Mouse (Mus musculus) urinary bladder, postnatal 4 days (tissue): ENCODE measurements around the gene Lsm6.
A peak's percentile ranks its signal among the peaks of the same experiment; 100 is the strongest.
"Not testable (repeated sequence)": the region's sequence is repeated elsewhere in the genome, so short reads cannot be mapped to it uniquely, and the experiment has no call there.

Experiments
- DNase-seq, 2 experiments: peaks; one replicate each; pipeline ENCODE4 v3.0.0; 2021 to 2022; ENCODE audit warnings: low spot score in 2 of 2

Gene Lsm6

DNA sequence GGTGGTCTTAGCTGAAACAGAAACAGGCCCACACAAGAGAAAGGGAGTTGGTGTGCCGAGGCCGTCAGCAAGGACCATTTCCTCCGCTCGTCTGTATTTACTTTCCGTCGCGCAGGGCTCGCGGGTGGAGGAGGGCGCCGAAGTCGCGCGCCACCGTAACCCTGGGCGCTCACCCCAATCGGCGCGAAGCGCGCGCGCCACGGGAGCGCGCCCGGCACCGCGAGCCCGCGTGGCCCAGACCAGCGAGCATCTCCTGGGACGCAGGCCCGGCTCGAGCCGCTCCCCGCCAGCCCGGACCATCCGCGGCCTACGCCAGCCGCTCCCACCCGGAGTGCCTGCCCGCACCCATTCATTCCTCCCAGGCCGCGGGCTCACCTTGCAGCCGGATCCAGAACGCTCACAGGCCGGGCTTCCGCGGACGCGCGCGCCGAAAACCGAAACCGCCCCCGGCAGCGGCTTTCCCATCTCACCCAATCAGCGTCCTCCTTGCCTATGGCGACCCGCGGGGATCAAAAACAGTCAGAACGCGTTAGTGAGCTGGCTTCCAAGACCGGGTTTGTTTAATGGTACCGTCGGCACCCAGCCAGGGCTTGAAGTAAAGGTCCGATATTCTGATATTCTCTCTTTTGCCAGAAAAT lies at the start of gene Lsm6:
Lsm6 (minus strand) TSS at position 468 of the 638 bp plus-strand sequence.
- DNase-seq = peak; percentile 96 to 99

DNA sequence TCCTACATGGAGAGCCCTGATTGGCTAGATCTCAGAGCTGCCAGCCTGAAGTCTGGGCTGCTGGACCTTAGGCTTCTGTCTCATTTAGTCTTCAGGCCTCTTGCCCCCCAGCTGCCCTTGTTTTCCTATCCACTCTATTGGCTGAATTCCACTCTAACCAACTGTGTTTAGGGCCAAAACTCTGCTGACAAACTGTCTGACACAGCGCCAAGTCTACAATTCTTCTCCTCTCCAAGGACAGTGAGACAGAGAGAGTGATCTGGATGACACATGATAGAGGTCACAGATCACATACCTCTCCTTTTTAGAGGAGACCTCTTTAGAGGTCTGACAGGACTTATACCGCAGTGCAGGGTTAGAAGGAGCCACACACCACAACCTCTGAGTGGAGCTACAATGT lies 46.1 kb upstream of the Lsm6 start:
- no peak for DNase-seq

DNA sequence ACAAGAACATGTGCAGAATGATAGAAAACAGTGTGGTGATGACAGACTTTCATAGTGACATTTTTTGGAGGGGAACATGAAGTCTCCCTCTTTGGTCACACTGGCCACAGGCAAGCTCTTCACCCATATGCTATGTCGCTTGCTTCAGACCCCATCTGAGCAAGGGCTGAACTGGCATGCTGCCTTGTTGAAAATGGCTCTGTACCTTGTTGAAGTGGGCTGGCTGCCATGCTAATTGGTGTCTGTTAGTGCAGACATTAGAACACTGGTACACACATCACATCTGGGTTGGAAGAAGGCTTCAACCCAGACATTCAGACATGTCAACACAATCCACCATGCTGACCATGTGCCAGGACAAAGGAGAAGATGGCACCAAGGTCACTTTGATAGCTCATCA lies 42.1 kb upstream of the Lsm6 start:
- no peak for DNase-seq

DNA sequence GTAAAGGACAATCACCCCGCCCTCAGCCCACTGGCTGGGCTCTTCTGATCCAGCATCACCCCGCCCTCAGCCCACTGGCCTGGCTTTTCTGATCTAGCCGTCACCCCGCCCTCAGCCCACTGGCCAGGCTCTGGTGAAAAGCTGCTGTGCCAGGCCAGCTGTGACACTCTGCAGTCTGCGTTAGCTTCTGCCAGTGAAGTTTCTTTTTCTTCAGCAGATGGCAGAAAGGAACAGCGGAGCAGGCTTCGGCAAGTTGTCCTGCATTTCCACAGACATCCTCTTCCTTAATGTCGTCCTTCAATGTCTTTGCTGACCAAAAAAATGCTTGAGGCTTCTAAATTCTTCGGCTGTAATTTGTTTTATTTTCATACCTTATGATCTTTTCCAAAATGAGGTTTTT lies 41.1 kb upstream of the Lsm6 start:
- DNase-seq = no peak

DNA sequence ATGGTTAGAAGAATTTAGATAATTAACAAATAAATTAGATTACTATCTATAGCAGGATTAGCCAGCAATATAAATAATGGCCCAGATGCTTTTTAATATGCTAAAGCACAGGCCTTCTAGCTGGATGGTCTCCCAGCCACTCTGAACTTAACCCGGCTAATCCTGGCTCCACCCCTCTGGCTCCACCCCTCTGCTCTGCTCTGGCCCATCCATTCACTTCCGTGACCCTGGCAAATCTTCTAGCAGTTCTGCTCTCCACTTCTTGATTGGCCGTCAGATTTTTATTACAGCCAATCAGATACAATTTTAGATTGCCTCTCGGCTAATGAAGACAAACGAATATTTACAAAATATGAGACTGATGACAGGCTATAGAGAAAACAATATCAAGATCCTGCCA lies 39.8 kb upstream of the Lsm6 start:
- no peak for DNase-seq

DNA sequence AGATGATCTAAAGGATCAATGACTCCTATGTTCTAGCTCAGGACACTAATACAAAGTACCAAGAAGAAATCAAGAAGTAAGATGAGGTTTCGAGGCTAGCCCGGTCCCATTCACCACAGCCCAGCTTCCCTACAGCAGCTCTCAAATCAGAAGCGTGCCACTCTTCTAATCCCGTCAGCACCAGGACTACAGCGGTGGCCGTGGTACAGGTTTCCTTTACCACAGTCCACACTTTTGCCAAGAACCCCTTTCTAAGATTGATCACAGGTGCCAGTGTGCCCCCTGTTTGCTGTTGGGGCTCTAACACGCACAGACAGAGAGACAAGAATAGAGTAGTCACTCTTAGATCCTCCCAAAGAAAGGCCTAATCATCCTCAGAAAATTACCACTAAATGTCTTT lies 36.5 kb upstream of the Lsm6 start:
- DNase-seq = no peak

DNA sequence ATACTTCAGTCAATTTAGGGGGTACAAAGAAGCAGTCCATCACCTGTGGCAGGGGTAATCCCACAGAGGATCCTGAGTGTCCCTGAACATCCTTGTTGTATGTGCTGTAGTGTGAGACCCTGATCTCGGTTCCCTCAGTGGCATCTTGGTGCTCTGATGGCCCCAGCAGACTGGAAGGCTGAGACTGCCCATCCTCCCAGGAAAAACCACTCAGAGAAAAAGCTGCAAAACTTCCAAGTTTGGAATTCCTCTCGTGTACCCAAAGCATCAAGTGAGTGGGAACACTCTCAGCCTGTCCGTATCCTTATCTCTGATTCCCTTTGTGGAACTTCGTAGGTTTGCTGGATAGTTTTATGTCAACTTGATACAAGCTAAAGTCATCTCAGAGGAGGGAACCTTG lies 31.3 kb upstream of the Lsm6 start:
- DNase-seq = no peak

DNA sequence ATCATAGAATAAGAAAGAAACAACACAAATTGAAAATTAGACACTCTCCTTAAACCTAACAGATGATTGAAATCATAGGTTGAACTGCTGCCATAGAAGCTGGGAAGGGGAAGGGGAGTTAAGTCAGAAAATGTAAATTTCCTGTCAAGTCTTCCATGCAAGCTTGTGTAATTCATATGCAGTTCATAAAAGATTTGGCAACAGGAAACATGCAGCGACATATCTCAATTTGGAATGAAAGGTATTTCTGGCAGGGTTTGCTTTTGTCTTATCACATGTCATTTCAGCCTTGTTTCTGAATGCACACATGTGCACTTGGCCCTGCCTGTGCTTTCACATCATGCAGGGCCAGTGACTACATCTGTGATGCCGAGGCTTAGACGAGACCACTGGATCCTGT lies 26.3 kb upstream of the Lsm6 start:
- DNase-seq = no peak

DNA sequence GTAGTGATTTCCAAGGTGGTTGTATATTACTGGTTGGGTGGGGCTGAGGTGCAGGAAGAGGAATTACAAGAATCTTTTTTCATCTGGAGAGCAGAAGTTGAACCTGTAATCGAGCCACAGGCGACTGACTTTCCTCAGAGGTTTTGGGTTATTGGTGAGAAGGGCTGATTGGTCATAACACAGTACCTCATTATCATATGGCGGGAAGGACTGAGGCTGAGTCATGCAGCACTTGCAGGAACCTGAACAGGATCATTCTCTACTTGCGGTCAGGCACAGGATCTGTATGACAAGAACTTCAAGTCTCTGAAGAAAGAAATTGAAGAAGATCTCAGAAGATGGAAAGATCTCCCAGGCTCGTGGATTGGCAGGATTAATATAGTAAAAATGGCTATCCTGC lies 23.6 kb upstream of the Lsm6 start:
- no peak for DNase-seq

DNA sequence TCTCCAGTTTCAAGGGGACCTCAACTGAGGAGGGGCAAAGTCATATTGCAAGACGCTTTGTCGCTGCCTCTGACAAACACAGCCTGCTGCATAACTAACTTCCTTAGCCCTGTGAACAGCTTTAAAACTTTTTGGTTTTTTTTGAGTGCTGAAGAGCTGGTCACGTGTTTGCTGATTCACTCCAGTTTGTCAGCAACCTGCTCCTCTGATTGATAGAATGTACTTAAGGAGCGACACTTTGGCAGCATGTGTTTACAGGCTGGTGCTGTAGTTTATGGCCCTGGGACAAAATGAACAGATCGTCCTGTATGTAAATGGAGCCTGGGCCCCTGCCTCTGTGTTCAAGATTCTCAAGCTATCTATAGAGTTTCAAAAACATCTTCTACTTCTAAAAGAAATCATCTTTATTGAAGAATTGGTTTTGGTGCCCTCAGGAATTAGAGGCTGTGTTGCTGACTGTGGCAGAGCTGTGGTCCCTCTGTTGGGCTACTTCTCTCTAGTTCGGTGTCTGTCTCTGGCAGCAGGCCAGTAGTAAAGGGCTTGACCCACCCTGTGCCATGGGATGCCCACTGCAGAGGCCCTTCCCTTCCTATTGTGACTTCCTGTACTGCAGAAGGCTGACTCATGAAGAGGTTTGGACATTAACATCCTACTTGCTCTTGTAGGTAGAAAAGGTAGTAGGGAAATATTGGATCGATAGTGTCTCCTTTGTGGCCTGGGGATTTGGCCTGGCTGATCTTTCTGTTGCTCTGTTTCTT lies 17.9 kb upstream of the Lsm6 start:
- no peak for DNase-seq

DNA sequence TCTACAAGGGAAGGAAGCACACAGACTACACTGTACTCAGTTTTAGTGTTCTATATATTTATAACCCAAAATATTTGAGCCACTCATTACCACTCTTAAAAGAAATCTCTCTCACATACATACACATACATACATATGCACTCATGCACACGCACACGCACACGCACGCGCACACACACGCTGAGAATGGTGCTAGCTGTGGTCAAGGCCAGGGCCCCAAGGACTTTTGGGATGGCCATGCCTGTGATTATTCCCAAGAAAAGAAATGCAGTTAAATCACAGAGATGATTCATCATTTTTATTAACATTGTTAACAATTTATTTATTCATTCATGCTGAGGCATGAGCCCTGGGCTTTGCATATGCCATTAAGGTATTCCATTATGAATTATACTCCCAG lies 15.2 kb upstream of the Lsm6 start:
- DNase-seq = no peak

DNA sequence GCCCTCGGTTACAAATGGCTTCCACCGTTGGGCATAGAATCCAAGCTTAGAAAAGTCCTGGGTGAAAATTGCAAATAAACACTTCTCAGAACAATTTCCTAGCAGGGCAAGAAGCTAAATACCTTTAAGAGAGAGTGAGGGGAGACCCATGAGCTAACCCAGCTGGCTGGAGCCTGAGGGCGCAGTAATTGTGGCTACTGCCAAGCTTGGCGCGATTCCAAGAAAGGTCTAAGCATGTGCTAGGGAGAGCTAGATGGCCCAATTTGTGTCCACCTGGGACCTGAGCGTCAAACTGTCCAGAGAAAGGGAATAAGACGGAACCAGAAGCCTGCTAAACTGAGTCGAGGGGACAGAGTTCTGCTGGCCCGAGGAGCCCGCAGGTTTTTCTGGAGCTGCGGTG lies 7.5 kb upstream of the Lsm6 start:
- no peak for DNase-seq

DNA sequence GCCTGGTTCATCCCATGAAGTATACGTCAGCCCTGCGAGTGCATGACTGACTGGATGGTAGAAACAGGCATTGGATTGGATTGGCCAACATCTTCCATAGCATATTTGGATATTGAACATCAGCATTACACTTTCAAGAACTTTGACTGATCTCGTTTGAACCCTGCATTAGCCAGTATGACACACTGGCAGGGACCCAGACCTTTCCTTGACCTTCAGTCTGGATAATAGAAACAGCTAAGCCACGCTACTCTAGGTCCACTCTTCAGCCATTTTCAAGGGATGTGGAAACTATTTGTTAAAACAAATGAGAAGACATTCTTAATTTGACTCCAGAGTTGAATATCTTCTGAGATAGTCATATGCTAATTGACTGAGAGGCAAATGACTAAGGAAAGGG lies 3.6 kb upstream of the Lsm6 start:
- no peak for DNase-seq

DNA sequence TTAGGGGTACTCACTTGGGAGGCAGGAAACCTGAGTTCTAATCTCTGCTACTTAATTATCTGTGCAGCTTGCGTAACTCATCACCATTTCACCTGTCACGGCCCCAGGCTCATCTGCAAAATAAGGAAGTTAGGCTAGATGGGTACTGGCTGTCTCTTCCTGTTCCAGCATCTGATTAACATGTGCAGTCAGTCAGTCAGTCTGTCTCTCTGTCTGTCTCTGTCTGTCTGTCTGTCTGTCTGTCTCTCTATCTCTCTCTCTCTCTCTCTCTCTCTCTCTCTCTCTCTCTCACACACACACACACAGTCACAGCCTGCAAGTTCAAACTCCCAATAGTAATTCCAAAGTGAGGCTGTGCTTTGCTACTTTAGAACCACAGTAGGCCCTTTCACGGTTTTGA lies 967 bp downstream of the Lsm6 start:
- not testable (repeated sequence) for DNase-seq

DNA sequence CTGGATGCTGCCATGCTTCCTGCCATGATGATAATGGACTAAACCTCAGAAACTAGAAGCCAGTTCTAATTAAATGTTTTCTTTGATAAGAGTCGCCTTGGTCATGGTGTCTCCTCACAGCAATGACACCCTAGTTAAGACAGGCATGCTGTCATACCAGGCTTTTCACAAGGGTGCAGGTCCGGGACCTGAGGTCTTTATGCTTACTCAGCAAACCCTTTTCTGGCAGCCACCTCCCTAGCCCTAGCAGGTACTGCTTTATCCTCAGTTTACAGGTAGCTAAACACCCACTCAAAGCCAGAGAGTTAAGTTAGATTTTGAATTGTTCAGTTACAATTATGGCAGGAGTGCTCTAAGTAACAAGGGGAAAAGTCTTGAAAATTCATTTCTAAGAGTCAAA lies 6.2 kb downstream of the Lsm6 start:
- DNase-seq = no peak

DNA sequence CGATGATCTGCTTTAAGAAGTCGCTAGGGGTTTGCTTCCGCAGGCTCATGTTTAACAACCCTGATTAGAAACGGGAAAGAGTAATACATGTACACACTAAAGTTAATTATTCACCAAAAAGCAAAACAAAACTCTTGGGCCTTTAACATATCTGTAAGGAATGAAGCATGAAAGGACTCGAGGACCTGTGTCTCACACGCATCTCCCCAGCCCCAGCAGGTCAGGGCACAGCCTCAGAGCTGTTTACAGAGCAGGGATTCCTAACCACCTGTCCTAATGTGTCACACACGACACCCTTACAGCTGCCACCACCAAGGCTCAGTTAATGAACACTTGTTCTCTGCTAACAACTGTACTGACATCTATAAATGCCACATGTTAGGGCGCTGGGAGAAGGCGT lies 7.9 kb downstream of the Lsm6 start:
- no peak for DNase-seq

DNA sequence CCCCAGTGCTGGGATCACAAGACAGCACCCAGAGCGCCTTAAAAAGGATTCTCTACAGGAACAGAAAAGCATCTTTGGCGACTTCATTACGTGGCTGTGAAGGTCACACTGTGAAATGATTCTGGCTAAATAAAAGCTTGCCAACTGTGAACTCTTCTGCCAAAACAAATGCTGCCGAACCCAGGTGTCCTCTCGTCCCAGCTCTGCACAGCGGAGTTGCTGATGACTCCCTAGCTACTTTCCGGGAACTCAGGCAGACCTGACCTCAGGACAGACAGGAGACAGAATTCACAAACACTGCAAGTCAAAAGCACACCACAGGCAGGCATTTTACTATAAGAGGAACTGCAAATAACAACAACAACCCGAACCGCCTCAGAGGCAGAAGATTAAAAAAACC lies 8.5 kb downstream of the Lsm6 start:
- DNase-seq = no peak

DNA sequence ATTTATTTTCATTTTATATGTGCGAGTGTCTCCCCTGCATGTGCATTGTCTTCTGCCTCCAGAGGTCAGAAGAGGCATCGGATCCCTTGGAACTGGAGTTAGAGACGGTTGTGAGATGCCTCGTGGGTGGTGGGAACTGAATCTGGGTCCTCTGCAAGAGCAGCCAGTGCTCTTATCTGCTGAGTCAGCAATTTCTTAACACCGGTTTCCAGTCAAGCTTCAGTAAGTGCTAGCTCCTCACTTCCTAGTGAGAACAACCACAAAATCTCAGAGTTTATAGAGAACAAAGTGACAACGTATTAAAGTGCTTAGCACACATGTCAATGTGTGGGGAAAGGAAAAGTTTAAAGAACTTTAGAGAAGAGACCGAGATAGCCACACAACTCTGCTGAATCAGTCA lies 9.2 kb downstream of the Lsm6 start:
- no peak for DNase-seq

DNA sequence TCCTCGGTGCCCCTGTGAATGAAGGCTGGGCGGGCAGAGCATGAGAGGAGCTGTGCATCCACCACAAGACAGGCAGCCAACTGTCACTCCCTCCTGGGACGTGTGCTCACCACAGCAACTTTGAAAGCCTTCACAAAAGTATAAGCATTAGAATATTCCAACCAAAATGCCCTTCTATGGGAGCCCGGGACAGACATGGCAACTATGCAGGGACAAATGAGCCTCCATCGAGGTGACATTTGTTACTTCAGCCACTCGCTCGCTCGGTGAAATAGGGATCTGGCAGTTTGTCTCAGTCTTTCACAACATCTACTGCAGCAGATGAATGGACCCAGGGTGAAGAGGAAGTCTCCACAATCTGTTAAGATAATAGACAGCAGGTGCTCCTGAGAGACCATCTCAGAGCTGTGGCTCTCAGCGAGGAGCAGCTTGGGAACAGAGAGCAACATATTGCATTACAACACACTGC lies 10.7 kb downstream of the Lsm6 start:
- DNase-seq = peak in 1 of 2 experiments; percentile 8

DNA sequence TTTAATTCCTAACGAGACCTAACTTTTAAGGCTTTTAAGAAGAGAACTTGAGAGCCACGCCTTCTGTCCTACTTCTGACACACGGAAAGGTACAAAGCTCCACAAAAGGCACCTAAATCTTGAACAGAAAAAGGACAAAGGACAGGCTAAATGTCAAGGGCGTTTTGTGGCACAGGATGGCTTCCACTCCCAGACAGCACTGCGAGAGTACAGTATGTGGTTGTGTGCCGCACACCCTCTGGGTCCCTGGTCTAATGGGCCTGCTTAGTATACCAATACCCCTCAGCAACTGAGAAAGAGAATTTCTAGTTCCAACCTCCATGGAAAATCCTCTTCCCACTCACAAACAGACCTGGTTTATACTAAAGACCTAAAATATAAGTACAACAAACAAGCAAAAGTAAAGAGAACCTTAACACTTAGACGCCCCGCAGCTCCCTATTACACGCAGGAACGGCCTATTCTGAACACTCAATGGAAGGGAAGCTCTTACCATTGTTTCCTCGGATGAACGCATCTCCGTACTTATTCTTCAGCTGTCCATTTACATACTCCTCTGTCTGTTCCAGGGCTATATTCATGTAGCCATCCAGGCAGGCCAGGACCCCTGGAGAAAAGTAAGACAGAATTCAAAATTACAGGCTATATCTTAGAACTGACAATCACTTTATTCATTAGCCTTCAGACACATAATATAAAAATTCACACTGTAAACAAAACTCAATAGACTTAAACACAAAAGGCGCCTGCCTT lies 11.3 kb downstream of the Lsm6 start:
- DNase-seq = peak in 1 of 2 experiments; percentile 7

DNA sequence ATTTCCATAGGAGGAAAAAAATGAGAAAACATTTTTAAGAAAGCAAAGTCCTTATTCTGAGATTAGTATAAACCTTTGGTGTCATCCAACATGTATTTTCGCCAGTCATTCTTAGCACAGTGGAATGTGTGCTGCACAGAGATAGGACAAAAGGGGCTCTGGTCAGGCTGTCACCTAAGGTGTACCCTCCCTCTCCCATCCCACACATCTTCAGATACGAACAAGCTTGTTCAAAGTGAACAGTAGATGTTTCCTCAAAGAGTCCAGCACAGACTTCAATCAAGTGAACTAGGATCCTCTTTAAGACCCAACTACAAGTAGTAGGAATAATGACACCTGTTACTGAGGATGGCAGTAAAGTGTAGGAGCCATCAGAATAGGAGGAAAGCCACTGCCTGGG lies 12.1 kb downstream of the Lsm6 start:
- DNase-seq = peak in 1 of 2 experiments; percentile 1

DNA sequence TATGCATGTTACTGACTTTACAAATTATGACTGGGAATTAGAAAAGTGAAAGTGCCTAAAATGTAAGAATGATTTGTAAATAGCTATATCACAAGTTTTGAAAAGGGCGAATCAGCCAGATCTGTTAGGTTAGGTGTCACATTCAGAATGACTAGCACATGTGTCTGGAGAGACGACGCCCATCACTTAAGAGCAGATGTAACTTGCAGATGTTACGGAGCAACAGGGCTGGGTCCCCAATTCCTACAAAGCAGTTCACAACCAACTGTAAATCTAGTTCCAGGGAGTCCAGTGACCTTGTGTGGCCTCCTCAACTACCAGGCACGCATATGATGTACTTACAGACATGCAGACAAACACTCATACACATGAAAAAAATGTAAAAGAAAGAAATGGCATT lies 12.5 kb downstream of the Lsm6 start:
- DNase-seq = peak in 1 of 2 experiments; percentile 9

DNA sequence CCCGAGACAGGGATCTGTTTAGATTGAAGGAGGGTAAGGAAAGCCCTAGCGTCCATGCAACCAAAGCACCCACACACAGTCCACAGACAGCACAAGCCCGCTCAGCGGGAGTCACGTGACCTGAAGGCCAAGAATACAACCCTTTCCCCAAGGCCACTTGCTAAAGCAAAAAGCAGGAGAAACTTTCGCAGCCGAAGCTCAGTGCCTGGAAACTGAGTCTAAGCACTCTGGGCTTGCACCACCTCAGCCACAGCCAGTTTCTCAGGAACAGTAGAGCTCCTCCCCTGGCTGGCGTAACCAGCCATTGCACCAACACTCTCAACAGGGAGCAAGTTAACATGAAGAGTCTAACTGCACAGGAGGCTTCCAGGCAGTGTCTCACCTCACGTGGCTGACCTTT lies 13.7 kb downstream of the Lsm6 start:
- no peak for DNase-seq
